Mouse (Mus musculus): ENCODE measurements around the gene Ncam1. TPM values are rescaled to one million over a fixed set of nuclear protein-coding genes. Genes with fewer than 3 reads are reported as not detected.

The Ncam1 gene
- polyA plus RNA-seq, 1 experiment from 2014 or later = 39.8 TPM

DNA sequence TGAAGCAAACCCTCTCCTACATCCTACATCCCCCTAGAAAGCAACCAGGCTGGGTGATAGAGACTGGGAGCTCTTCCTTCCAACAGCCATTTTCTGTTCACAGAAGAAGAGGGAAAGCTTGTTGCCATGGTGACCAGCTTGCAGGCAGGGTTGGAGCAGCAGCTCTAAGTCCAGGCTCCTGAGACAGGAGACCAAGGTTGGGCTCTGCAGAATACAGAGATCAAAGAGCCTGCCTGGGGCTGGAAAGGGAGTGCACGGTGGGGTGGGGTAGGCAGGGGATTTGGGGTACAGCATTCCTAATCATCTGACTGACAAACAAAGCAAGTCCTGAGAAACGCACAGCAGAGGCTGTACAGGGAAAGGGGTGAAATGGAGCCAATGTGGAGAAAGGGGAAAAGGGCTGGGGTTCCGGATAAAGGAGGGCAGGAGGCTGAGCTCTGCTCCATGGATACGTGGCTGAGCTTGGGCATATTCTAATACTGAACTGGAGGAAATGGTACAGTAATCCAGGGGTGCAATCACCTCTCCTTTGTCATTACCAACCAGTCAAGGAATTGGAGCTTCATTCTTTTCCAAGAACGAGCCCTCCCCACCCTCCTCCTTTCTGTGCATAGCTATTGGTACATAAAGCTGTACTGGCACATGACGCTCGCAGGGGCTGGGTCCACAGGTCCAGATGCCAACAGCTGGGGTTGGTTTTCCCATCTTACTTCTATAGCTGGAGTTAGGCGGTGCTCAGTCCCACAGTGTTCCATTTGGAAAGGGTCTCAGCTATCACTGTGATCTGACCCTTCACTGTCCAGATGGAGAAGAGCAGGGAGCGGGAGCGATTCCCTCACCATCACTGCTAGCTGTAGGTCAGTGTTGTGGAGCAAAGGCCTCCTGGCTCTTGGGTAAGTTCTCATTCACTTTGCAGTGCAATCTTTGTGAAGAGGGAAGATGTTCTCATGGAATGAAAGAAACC lies 227.7 kb downstream of the Ncam1 start:
- WGBS (ENCODE audit: insufficient replicate concordance) = 54% methylated on average over 10 of the region's 10 CpGs
- Histone ChIP-seq H3K9ac (ENCODE audit: low read depth, low read length) (no peak overlapping the region), H3K9me3 (replicated peaks; ENCODE audit: control insufficient read depth, low read length) (no peaks in the 10 kb centered on the region), H3K4me3 (ENCODE audit: low read depth, low read length) (no peak overlapping the region), H3K27me3 (ENCODE audit: control insufficient read depth, insufficient read depth, low read length) (no peaks in the 10 kb centered on the region), H3K4me1 (ENCODE audit: control insufficient read depth, insufficient read depth, low read length) (peaks cover 30% of the 10 kb centered on the region), H3K4me2 (0 out of 2 replicates have a peak overlapping the region, but pooled peaks have one; percentile 14), H3K27ac (ENCODE audit: low read depth, low read length) (peak overlapping the region; percentile 57), H3K36me3 (ENCODE audit: control insufficient read depth, insufficient read depth, low read length) (0 out of 2 replicates have a peak, but pooled peaks cover 3% of the 10 kb centered on the region)
- ATAC-seq (replicated peaks; ENCODE audit: insufficient number of reproducible peaks, low FRiP score, low TSS enrichment) = no peak

DNA sequence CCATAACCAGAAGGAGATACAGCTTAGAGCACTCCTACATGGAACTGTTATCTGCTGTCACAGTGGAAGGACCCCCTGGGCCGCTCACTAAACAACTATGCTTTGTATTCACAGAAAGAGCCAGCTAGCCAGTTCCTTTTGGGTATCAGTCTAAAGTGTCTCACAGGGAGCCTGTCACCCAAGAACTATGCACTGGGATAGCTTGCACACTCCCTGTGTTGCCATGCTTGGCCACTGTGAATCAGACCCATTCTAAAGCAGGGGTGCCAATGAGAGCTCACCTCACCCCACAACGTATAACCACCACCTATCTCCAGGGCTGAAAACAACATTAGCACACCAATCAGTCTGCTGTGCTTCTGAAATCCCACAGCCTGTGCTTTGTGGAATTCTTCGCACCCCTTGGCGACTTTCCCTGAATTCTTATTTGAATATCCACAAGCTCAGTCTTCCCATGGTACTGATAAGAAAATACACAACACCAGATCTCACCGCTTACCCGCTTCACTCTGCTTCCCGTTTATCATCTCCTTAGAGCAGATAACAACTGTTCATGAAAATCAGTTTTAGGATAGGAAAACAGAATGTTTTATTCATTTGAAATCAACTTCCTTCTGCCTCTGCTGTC lies 228.6 kb downstream of the Ncam1 start:
- ATAC-seq (replicated peaks; ENCODE audit: insufficient number of reproducible peaks, low FRiP score, low TSS enrichment) = no peak
- Histone ChIP-seq H3K4me1 (ENCODE audit: control insufficient read depth, insufficient read depth, low read length) (peaks cover 30% of the 10 kb centered on the region), H3K4me3 (ENCODE audit: low read depth, low read length) (no peak overlapping the region), H3K36me3 (ENCODE audit: control insufficient read depth, insufficient read depth, low read length) (0 out of 2 replicates have a peak, but pooled peaks cover 3% of the 10 kb centered on the region), H3K4me2 (no peak overlapping the region), H3K27ac (ENCODE audit: low read depth, low read length) (peak overlapping the region; percentile 54; the same call in 1 of the 2 replicates), H3K9ac (ENCODE audit: low read depth, low read length) (no peak overlapping the region), H3K9me3 (replicated peaks; ENCODE audit: control insufficient read depth, low read length) (no peaks in the 10 kb centered on the region), H3K27me3 (ENCODE audit: control insufficient read depth, insufficient read depth, low read length) (no peaks in the 10 kb centered on the region)
- WGBS (ENCODE audit: insufficient replicate concordance) = 25% methylated on average over 7 of the region's 7 CpGs

DNA sequence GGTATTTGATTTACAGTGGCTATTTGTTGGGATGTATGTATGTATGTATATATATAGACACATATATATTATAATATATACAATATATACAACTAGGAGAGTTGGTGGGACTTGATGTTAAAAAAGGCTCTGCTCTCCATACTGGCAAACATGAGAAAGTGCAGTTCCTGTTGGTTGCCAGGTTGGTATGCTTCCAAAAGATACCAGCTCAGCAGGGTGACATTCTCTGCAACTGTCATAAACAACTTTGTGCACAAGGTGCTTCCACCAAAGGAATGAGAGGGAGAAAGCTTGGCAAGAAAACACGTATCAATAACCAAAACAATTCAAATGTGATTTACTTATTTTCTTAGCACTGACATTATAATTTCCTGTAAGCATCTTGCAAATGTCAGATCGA lies 232.9 kb downstream of the Ncam1 start:
- H3K36me3 ChIP-seq (ENCODE audit: control insufficient read depth, insufficient read depth, low read length) = peaks cover 3% of the 10 kb centered on the region
- WGBS (ENCODE audit: insufficient replicate concordance) = 84% methylated on average over 2 of the region's 2 CpGs
- no peak for ATAC-seq (replicated peaks; ENCODE audit: insufficient number of reproducible peaks, low FRiP score, low TSS enrichment)

DNA sequence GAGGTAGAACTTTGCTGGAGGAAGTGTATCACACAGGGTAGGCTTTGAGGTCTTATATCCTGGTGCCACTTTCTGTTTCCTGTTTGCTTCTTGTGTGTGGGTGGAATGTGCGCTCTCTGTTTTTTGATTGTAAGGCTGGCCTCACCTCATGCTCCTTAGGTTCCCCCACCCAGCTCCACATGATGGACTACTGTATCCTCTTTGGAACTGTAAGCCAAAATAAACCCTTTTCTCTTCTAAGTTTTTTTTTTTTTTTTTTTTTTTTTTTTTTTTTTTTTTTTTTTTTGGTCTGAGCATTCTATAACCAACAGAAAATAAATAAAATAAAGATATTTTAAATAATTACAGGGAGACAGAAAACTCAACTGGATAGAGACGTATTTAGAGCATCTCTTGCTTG lies 239.8 kb downstream of the Ncam1 start:
- no peaks in the 10 kb centered on the region for H3K27me3 ChIP-seq (ENCODE audit: control insufficient read depth, insufficient read depth, low read length)
- no peak overlapping the region for H3K4me2 ChIP-seq
- H3K9me3 ChIP-seq (replicated peaks; ENCODE audit: control insufficient read depth, low read length) = no peaks in the 10 kb centered on the region
- no peak for ATAC-seq (replicated peaks; ENCODE audit: insufficient number of reproducible peaks, low FRiP score, low TSS enrichment)
- no peaks in the 10 kb centered on the region for H3K4me1 ChIP-seq (ENCODE audit: control insufficient read depth, insufficient read depth, low read length)
- H3K27ac ChIP-seq (ENCODE audit: low read depth, low read length) = no peak overlapping the region
- 82% methylated on average over 2 of the region's 2 CpGs for WGBS (ENCODE audit: insufficient replicate concordance)
- no peaks in the 10 kb centered on the region; the same call in none of the 2 replicates for H3K36me3 ChIP-seq (ENCODE audit: control insufficient read depth, insufficient read depth, low read length)
- H3K9ac ChIP-seq (ENCODE audit: low read depth, low read length) = no peak overlapping the region
- H3K4me3 ChIP-seq (ENCODE audit: low read depth, low read length) = no peak overlapping the region

More for the DNA sequence above, 232.9 kb downstream of the Ncam1 start:
- no peak overlapping the region for H3K9ac ChIP-seq (ENCODE audit: low read depth, low read length)
- H3K4me3 ChIP-seq (ENCODE audit: low read depth, low read length) = no peak overlapping the region
- no peaks in the 10 kb centered on the region for H3K27me3 ChIP-seq (ENCODE audit: control insufficient read depth, insufficient read depth, low read length)
- H3K4me2 ChIP-seq = no peak overlapping the region
- no peaks in the 10 kb centered on the region for H3K9me3 ChIP-seq (replicated peaks; ENCODE audit: control insufficient read depth, low read length)
- peaks cover 9% of the 10 kb centered on the region for H3K4me1 ChIP-seq (ENCODE audit: control insufficient read depth, insufficient read depth, low read length)
- no peak overlapping the region for H3K27ac ChIP-seq (ENCODE audit: low read depth, low read length)

DNA sequence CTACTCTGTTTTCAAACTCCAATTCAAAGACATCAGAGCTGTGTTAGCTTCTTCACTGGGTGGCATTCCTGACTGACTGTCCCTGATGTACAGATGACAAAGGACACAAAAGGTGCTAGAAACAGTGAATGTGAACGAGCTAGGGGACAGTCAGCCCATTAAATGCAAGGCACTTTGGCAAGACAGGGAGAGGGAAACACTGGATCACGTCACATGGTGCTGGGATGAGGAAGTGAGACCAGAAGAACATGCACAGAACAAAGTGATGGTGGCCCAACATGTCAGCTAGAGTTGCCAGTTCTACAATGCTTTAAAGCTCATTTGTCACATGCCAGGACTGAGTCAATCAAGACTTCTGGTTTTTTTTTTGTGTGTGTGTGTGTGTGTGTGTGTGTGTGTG lies 247.4 kb downstream of the Ncam1 start:
- no peaks in the 10 kb centered on the region for H3K36me3 ChIP-seq (ENCODE audit: control insufficient read depth, insufficient read depth, low read length)
- no peaks in the 10 kb centered on the region for H3K9me3 ChIP-seq (replicated peaks; ENCODE audit: control insufficient read depth, low read length)
- H3K4me2 ChIP-seq = no peak overlapping the region
- no peak overlapping the region for H3K27ac ChIP-seq (ENCODE audit: low read depth, low read length)
- H3K27me3 ChIP-seq (ENCODE audit: control insufficient read depth, insufficient read depth, low read length) = no peaks in the 10 kb centered on the region
- 62% methylated on average over 2 of the region's 2 CpGs for WGBS (ENCODE audit: insufficient replicate concordance)
- H3K4me1 ChIP-seq (ENCODE audit: control insufficient read depth, insufficient read depth, low read length) = no peaks in the 10 kb centered on the region
- ATAC-seq (replicated peaks; ENCODE audit: insufficient number of reproducible peaks, low FRiP score, low TSS enrichment) = no peak
- no peak overlapping the region for H3K4me3 ChIP-seq (ENCODE audit: low read depth, low read length)
- no peak overlapping the region for H3K9ac ChIP-seq (ENCODE audit: low read depth, low read length)

DNA sequence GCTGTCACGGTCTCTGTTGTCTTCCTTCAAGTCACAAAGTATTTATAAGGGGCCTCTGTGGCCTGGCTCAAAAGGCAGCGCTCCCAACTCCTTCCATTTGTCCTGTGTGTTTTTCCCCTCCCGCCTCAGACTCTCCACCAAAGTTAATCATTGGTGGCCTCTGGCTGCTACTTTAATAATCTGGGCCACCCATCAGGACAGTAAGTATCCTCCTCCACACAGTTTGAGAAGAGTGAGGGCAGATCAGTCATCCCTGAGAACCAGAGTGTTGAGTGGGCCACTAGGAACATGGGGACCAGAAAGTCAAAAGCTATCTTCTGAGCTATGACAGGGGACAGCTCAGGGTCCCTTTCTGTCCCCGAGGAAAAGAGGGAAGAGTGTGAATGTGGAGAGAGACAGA lies 256.1 kb downstream of the Ncam1 start:
- no peak overlapping the region for H3K27ac ChIP-seq (ENCODE audit: low read depth, low read length)
- H3K36me3 ChIP-seq (ENCODE audit: control insufficient read depth, insufficient read depth, low read length) = peaks cover 9% of the 10 kb centered on the region
- no peak for ATAC-seq (replicated peaks; ENCODE audit: insufficient number of reproducible peaks, low FRiP score, low TSS enrichment)
- WGBS (ENCODE audit: insufficient replicate concordance) = 80% methylated on average over 4 of the region's 4 CpGs
- no peak overlapping the region for H3K9ac ChIP-seq (ENCODE audit: low read depth, low read length)
- no peak overlapping the region for H3K4me2 ChIP-seq
- no peaks in the 10 kb centered on the region for H3K9me3 ChIP-seq (replicated peaks; ENCODE audit: control insufficient read depth, low read length)
- no peaks in the 10 kb centered on the region for H3K27me3 ChIP-seq (ENCODE audit: control insufficient read depth, insufficient read depth, low read length)
- H3K4me3 ChIP-seq (ENCODE audit: low read depth, low read length) = no peak overlapping the region
- H3K4me1 ChIP-seq (ENCODE audit: control insufficient read depth, insufficient read depth, low read length) = no peaks in the 10 kb centered on the region

DNA sequence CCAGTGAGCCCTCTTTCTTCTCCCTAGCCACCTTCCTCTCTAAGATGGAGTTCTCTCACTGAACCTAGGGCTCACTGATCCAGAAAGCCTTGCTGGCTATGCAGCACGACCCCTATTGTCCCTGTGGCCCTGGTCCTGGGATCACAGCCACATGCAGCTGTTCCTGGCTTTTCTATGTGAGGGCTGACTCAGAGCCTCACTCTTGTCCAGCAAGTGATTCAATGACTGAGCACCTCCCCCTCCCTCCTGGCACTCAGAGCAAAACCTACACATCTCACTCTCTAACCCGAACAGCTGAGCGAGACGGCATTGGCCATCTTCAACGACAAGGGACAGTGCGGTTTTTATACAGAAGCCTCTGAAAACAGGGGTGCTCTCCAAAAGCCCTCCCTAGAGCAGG lies 260.9 kb downstream of the Ncam1 start:
- H3K9me3 ChIP-seq (replicated peaks; ENCODE audit: control insufficient read depth, low read length) = no peaks in the 10 kb centered on the region
- no peaks in the 10 kb centered on the region for H3K27me3 ChIP-seq (ENCODE audit: control insufficient read depth, insufficient read depth, low read length)
- H3K4me3 ChIP-seq (ENCODE audit: low read depth, low read length) = no peak overlapping the region
- H3K27ac ChIP-seq (ENCODE audit: low read depth, low read length) = no peak overlapping the region
- 78% methylated on average over 6 of the region's 6 CpGs for whole genome bisulfite sequencing (ENCODE audit: insufficient replicate concordance)
- H3K9ac ChIP-seq (ENCODE audit: low read depth, low read length) = no peak overlapping the region
- peaks cover 2% of the 10 kb centered on the region; the same call in 1 of the 2 replicates for H3K36me3 ChIP-seq (ENCODE audit: control insufficient read depth, insufficient read depth, low read length)
- ATAC-seq (replicated peaks; ENCODE audit: insufficient number of reproducible peaks, low FRiP score, low TSS enrichment) = no peak
- no peak overlapping the region for H3K4me2 ChIP-seq
- peaks cover 7% of the 10 kb centered on the region for H3K4me1 ChIP-seq (ENCODE audit: control insufficient read depth, insufficient read depth, low read length)

DNA sequence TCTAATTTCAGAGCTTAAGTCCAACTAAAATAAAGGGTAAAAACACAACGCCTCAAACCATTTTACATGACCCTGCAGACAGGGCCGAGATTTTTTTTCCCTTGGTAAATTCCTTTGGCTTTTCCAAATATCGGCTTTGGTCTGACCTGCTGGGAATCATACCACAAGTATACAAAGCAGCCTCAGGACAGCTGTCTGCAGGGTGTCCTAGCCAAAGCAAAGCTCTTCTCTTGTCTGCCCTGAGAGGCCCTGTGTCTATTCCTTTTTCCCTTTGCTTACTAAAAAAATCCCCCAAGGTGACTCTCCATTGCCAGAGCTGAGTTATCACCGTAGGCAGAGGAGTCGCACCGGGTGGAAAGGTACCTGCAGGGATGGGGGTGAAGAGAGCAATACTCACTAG lies 262.1 kb downstream of the Ncam1 start:
- Histone ChIP-seq H3K9me3 (replicated peaks; ENCODE audit: control insufficient read depth, low read length) (no peaks in the 10 kb centered on the region), H3K36me3 (ENCODE audit: control insufficient read depth, insufficient read depth, low read length) (no peaks in the 10 kb centered on the region), H3K4me2 (no peak overlapping the region), H3K9ac (ENCODE audit: low read depth, low read length) (no peak overlapping the region), H3K4me1 (ENCODE audit: control insufficient read depth, insufficient read depth, low read length) (peaks cover 7% of the 10 kb centered on the region), H3K4me3 (ENCODE audit: low read depth, low read length) (no peak overlapping the region), H3K27me3 (ENCODE audit: control insufficient read depth, insufficient read depth, low read length) (no peaks in the 10 kb centered on the region), H3K27ac (ENCODE audit: low read depth, low read length) (no peak overlapping the region)
- WGBS (ENCODE audit: insufficient replicate concordance) = 73% methylated on average over 6 of the region's 6 CpGs
- ATAC-seq (replicated peaks; ENCODE audit: insufficient number of reproducible peaks, low FRiP score, low TSS enrichment) = no peak
